Mouse (Mus musculus): ENCODE results near the gene Antxr1.

Antxr1 gene

GRCm38 (mm10) chr6:87335091-87335934 lies at the start of gene Antxr1:
TSS of gene Antxr1 (minus strand) at chr6:87335821.
- peak; percentile 25 to 37 for DNase-seq

GRCm38 (mm10) chr6:87384761-87385160 lies 49.1 kb upstream of the Antxr1 start:
- no peak for DNase-seq

GRCm38 (mm10) chr6:87383926-87384691 lies 48.5 kb upstream of the Antxr1 start:
- no peak for DNase-seq

- DNase-seq, result no peak
These were observed 37.4 kb upstream of the Antxr1 start, which contains the start of gene Gkn2 for GRCm38 (mm10) chr6:87373057-87373456. TSS of gene Gkn2 (plus strand) at chr6:87373357.

GRCm38 (mm10) chr6:87369223-87369622 lies 33.6 kb upstream of the Antxr1 start:
- DNase-seq, result no peak

- DNase-seq, result no peak
These were observed 18.8 kb upstream of the Antxr1 start for GRCm38 (mm10) chr6:87354441-87354840.

- no peak for DNase-seq
These were observed 15.2 kb upstream of the Antxr1 start, which contains the start of gene Gkn1 for GRCm38 (mm10) chr6:87350829-87351228. TSS of gene Gkn1 (minus strand) at chr6:87350942.

- DNase-seq, result no peak
These were observed 294 bp upstream of the Antxr1 start for GRCm38 (mm10) chr6:87335935-87336295.

GRCm38 (mm10) chr6:87334361-87335090 lies 1.1 kb downstream of the Antxr1 start:
- no peak for DNase-seq

GRCm38 (mm10) chr6:87332380-87332779 lies 3.2 kb downstream of the Antxr1 start:
- DNase-seq, result no peak

GRCm38 (mm10) chr6:87328265-87329173 lies 7.1 kb downstream of the Antxr1 start:
- DNase-seq, result no peak

GRCm38 (mm10) chr6:87326932-87327331 lies 8.7 kb downstream of the Antxr1 start:
- DNase-seq, result no peak

GRCm38 (mm10) chr6:87323381-87323780 lies 12.2 kb downstream of the Antxr1 start:
- peak; percentile 54 to 62 for DNase-seq

- DNase-seq, result no peak
These were observed 17.0 kb downstream of the Antxr1 start for GRCm38 (mm10) chr6:87318651-87319050.

- DNase-seq, result no peak
These were observed 18.7 kb downstream of the Antxr1 start for GRCm38 (mm10) chr6:87316966-87317365.

- no peak for DNase-seq
These were observed 22.9 kb downstream of the Antxr1 start for GRCm38 (mm10) chr6:87312761-87313160.

GRCm38 (mm10) chr6:87304486-87304885 lies 31.1 kb downstream of the Antxr1 start:
- DNase-seq, result no peak

GRCm38 (mm10) chr6:87302746-87303145 lies 32.9 kb downstream of the Antxr1 start:
- DNase-seq, result no peak

- DNase-seq, result no peak
These were observed 33.6 kb downstream of the Antxr1 start for GRCm38 (mm10) chr6:87301991-87302390.

GRCm38 (mm10) chr6:87294904-87295303 lies 40.7 kb downstream of the Antxr1 start:
- no peak for DNase-seq

- no peak for DNase-seq
These were observed 42.4 kb downstream of the Antxr1 start for GRCm38 (mm10) chr6:87292911-87293851.
